Mouse (Mus musculus) retina, postnatal 1 day (tissue): ENCODE measurements at regions not wholly inside any gene's neighbourhood (a gene's known extent, or its start where the extent isn't known, plus 50 kb on each side); places are given as distances from the start of the nearest gene placed in this dataset.
"Not testable (repeated sequence)": the region's sequence is repeated elsewhere in the genome, so short reads cannot be mapped to it uniquely, and the experiment has no call there.

ENCODE experiments used
- DNase-seq: peaks from one replicate; pipeline ENCODE4 v3.0.0-alpha.2; 2012

GRCm38 (mm10) chr4:131163782-131164315 is 219.7 kb downstream of the Matn1 start:
- peak; percentile 84 for DNase-seq

GRCm38 (mm10) chr4:131166574-131167270 is 222.5 kb downstream of the Matn1 start:
- peak; percentile 72 for DNase-seq

GRCm38 (mm10) chr4:131167921-131168320 is 223.7 kb downstream of the Matn1 start:
- no peak for DNase-seq

GRCm38 (mm10) chr4:131173783-131174460 is 229.7 kb downstream of the Matn1 start:
- DNase-seq = peak; percentile 44

GRCm38 (mm10) chr4:131176701-131177100 is 232.5 kb downstream of the Matn1 start:
- no peak for DNase-seq

- DNase-seq = no peak
These were observed 233.7 kb downstream of the Matn1 start for GRCm38 (mm10) chr4:131177889-131178288.

- not testable (repeated sequence) for DNase-seq
These were observed 234.5 kb downstream of the Matn1 start for GRCm38 (mm10) chr4:131178642-131179041.

- DNase-seq = no peak
These were observed 243.9 kb downstream of the Matn1 start for GRCm38 (mm10) chr4:131188066-131188465.

- peak; percentile 73 for DNase-seq
These were observed 247.1 kb downstream of the Matn1 start for GRCm38 (mm10) chr4:131191106-131191880.

GRCm38 (mm10) chr4:131193900-131194419 is 249.8 kb downstream of the Matn1 start:
- DNase-seq = no peak

- DNase-seq = no peak
These were observed 252.0 kb downstream of the Matn1 start for GRCm38 (mm10) chr4:131196147-131196546.

GRCm38 (mm10) chr4:131203721-131204120 is 259.5 kb downstream of the Matn1 start:
- no peak for DNase-seq

GRCm38 (mm10) chr4:131204722-131205121 is 260.5 kb downstream of the Matn1 start:
- DNase-seq = no peak

- DNase-seq = no peak
These were observed 260.9 kb downstream of the Matn1 start for GRCm38 (mm10) chr4:131205127-131205526.

GRCm38 (mm10) chr4:131205685-131206084 is 261.5 kb downstream of the Matn1 start:
- DNase-seq = no peak

GRCm38 (mm10) chr4:131206181-131206885 is 262.1 kb downstream of the Matn1 start:
- no peak for DNase-seq

- no peak for DNase-seq
These were observed 262.7 kb downstream of the Matn1 start for GRCm38 (mm10) chr4:131206886-131207200.

- DNase-seq = no peak
These were observed 263.1 kb downstream of the Matn1 start for GRCm38 (mm10) chr4:131207249-131207648.

- DNase-seq = no peak
These were observed 264.0 kb downstream of the Matn1 start for GRCm38 (mm10) chr4:131208166-131208565.

- no peak for DNase-seq
These were observed 264.5 kb downstream of the Matn1 start for GRCm38 (mm10) chr4:131208637-131209036.

GRCm38 (mm10) chr4:131212711-131213110 is 268.5 kb downstream of the Matn1 start:
- peak; percentile 27 for DNase-seq

- DNase-seq = no peak
These were observed 271.5 kb downstream of the Matn1 start for GRCm38 (mm10) chr4:131215682-131216081.

GRCm38 (mm10) chr4:131216361-131216760 is 272.2 kb downstream of the Matn1 start:
- no peak for DNase-seq
